Comparison of ENCODE assay signal across 8 mouse cellular contexts in the genomic region with DNA sequence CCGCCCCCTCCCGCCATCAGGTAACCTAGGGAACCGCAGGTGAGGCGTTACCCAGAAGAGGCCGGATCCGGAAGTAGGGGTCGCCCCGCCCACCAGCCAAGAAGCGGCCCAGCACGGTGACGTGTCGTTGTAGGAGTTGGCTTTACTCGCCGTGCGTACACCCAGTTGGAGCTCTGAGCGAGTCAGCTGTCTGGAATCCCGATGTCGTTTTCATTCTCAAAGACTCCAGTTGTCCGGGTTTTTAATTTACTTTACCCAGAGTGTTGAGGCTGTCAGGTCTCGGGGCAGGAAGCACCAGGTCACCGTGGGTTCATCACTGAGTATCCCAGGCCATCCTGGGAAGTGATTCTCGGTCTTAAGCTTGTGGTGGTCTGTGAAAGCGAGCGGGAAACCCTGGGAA. TPM values are rescaled to one million over a fixed set of nuclear protein-coding genes. Genes with fewer than 3 reads are reported as not detected.
DNase-seq lines count a peak whose midpoint lies in the region; ATAC-seq lines count a peak whose summit lies in the region.

No protein-coding gene starts in this region.

- H3K9ac ChIP-seq in hindbrain, embryonic 14.5 days, result peak overlapping the region; percentile 67

- peak overlapping the region; percentile 44 for H3K4me3 ChIP-seq in hindbrain, embryonic 14.5 days (replicated peaks; ENCODE audit: low read length)

- peaks cover 30% of the 10 kb centered on the region for H3K4me1 ChIP-seq in hindbrain, embryonic 14.5 days (replicated peaks; ENCODE audit: control insufficient read depth, insufficient read depth, low read length)

- no peaks in the 10 kb centered on the region for H3K9me3 ChIP-seq in hindbrain, embryonic 14.5 days (ENCODE audit: control insufficient read depth, low read length)

- DNase-seq in R1 (ENCODE audit: low read depth, low spot score), result peak; percentile 98
- DNase-seq in cerebellum, postnatal 25 days, result peak; percentile 94 to 96
- DNase-seq in frontal cortex, postnatal 25 days (ENCODE audit: low spot score in 2 of 2), result peak; percentile 74 to 86
- peak; percentile 89 for DNase-seq in hindbrain, embryonic 14.5 days (ENCODE audit: low spot score)
- DNase-seq in layer of hippocampus, postnatal 36 days, result peak; percentile 88 to 89
- peak; percentile 97 for DNase-seq in lung, postnatal 36 days
- peak; percentile 94 for DNase-seq in retina, postnatal 1 day
- peak; percentile 85 to 97 for DNase-seq in urinary bladder, adult 18-20 months (ENCODE audit: low spot score in 2 of 2)

- H3K27ac ChIP-seq in hindbrain, embryonic 14.5 days, result peak overlapping the region; percentile 91

- peak; percentile 94 for ATAC-seq in hindbrain, embryonic 14.5 days (ENCODE audit: low FRiP score)

- H3K4me2 ChIP-seq in hindbrain, embryonic 14.5 days (replicated peaks), result peak overlapping the region; percentile 88

- no peaks in the 10 kb centered on the region for H3K27me3 ChIP-seq in hindbrain, embryonic 14.5 days (ENCODE audit: control insufficient read depth, insufficient read depth, low read length)

- H3K36me3 ChIP-seq in hindbrain, embryonic 14.5 days (replicated peaks; ENCODE audit: control insufficient read depth, insufficient read depth), result no peaks in the 10 kb centered on the region

- WGBS in hindbrain, embryonic 14.5 days, result under 1% methylated on average over 24 of the region's 24 CpGs

RNA-seq across cellular contexts. Expression of gene Tm9sf2, which starts 2.0 kb away (rescaled TPM):
- polyA plus RNA-seq in hindbrain, embryonic 14.5 days (2014; fragmentation: Nextera tagmentation; extraction: Ambion mirVana), result 124 and 130 TPM in 2 replicates
- 100 to 1,000 TPM; 103 to 111 TPM for total RNA-seq in layer of hippocampus, postnatal 36 days (2021)

Comparison
In these comparisons a context has a peak if more than half of its experiments do, and no peak if none do; other contexts are left out.
1. Peak in every context shown above with its lines: DNase-seq, ATAC-seq, H3K4me3 ChIP-seq and H3K27ac ChIP-seq.